Mouse (Mus musculus): ENCODE measurements at regions not wholly inside any gene's neighbourhood (a gene's known extent, or its start where the extent isn't known, plus 50 kb on each side); places are given as distances from the start of the nearest gene placed in this dataset.

DNA sequence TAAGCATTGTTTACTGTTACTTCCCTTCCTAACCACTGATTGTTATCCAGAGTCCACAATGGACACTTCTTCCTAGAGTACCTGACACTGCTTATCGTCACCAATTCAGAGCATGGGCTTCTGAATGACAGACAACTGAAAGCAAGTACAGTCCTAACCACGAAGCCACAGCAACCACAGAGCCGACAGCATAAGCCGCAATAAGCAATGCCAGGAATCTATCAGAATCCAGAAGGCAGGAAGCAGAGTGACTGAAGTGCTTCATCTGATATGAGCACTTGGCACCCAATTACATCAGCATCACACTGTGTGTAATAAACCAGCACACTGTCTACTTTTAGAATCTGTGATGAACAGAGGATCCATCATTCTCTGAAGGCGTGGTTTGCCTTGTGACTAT lies 237.0 kb upstream of the Adcy2 start:
- Histone ChIP-seq H3K27ac (ENCODE audit: low read length) (no peak overlapping the region), H3K36me3 (ENCODE audit: control insufficient read depth, insufficient read depth, low read length) (no peaks in the 10 kb centered on the region), H3K9me3 (replicated peaks; ENCODE audit: control insufficient read depth, low read length) (no peaks in the 10 kb centered on the region), H3K4me2 (ENCODE audit: low read depth, low read length) (no peak overlapping the region), H3K4me1 (ENCODE audit: control insufficient read depth, insufficient read depth, low read length) (no peaks in the 10 kb centered on the region), H3K4me3 (replicated peaks; ENCODE audit: low read length) (no peak overlapping the region), H3K27me3 (ENCODE audit: control insufficient read depth, insufficient read depth, low read length) (no peaks in the 10 kb centered on the region), H3K9ac (ENCODE audit: low read length) (no peak overlapping the region)
- no peak for ATAC-seq (ENCODE audit: insufficient read depth, low FRiP score)
- WGBS: 62% methylated on average over 5 of the region's 5 CpGs

DNA sequence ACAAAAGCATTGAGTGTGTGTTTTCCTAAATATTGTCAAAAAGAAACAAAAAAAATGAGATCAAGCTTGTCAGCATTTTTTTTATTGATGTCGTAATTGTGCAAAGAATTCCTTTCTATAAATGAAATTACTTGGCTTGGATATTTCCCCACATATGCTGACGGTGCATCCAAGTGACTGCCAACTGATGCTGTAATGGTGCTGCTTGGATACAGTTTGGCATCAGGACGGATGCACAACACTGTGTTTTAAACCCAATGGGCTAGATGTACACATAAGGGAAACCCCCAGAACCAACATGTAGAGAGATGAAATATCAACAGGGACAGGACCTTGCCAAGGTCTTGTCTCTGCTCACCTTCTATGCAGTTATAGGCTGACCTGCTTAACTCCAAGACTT lies 238.6 kb upstream of the Adcy2 start:
- H3K4me3 ChIP-seq (replicated peaks; ENCODE audit: low read length): no peak overlapping the region
- H3K4me2 ChIP-seq (ENCODE audit: low read depth, low read length): no peak overlapping the region
- no peak for ATAC-seq (ENCODE audit: insufficient read depth, low FRiP score)
- no peak overlapping the region for H3K9ac ChIP-seq (ENCODE audit: low read length)
- no peaks in the 10 kb centered on the region for H3K36me3 ChIP-seq (ENCODE audit: control insufficient read depth, insufficient read depth, low read length)
- 81% methylated on average over 3 of the region's 3 CpGs for WGBS
- no peaks in the 10 kb centered on the region for H3K27me3 ChIP-seq (ENCODE audit: control insufficient read depth, insufficient read depth, low read length)
- no peak overlapping the region for H3K27ac ChIP-seq (ENCODE audit: low read length)
- H3K4me1 ChIP-seq (ENCODE audit: control insufficient read depth, insufficient read depth, low read length): no peaks in the 10 kb centered on the region
- no peaks in the 10 kb centered on the region for H3K9me3 ChIP-seq (replicated peaks; ENCODE audit: control insufficient read depth, low read length)

DNA sequence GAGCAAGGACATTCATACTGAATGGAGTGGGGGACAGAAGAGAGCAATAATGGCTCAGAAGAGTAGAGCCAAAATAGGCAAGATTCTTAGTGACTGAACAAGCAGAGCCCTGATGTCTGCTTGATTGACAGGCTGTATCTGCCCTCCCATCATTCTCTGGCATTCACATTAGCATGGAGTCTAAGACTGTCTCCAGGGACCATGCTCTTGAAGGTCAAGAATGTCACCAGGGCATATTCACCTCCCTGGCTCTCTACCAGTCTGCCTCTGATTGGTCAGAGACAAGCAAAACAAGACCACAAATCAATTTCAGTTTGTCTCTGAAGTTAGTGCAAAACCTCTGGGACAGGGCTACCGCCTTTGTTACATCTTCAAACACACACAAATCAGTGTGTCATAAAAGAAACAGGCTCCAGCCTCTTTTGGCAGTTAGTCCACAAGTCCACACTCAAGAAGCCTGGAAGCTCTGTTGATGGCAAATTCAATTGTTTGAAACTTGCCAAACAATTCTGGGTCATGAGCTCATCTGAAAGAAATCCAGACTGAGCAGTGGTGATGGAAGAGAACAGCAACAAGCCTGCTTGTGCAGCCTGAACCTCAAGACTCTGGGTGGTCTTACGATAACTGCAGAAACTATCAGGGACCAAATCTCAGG lies 240.0 kb upstream of the Adcy2 start:
- H3K9me3 ChIP-seq (replicated peaks; ENCODE audit: control insufficient read depth, low read length): no peaks in the 10 kb centered on the region
- ATAC-seq (ENCODE audit: insufficient read depth, low FRiP score): no peak
- no peak overlapping the region for H3K9ac ChIP-seq (ENCODE audit: low read length)
- H3K4me1 ChIP-seq (ENCODE audit: control insufficient read depth, insufficient read depth, low read length): no peaks in the 10 kb centered on the region
- H3K27me3 ChIP-seq (ENCODE audit: control insufficient read depth, insufficient read depth, low read length): no peaks in the 10 kb centered on the region
- no peak overlapping the region for H3K4me3 ChIP-seq (replicated peaks; ENCODE audit: low read length)
- H3K36me3 ChIP-seq (ENCODE audit: control insufficient read depth, insufficient read depth, low read length): no peaks in the 10 kb centered on the region
- H3K27ac ChIP-seq (ENCODE audit: low read length): no peak overlapping the region
- H3K4me2 ChIP-seq (ENCODE audit: low read depth, low read length): no peak overlapping the region
- WGBS: 67% methylated on average over 2 of the region's 2 CpGs

DNA sequence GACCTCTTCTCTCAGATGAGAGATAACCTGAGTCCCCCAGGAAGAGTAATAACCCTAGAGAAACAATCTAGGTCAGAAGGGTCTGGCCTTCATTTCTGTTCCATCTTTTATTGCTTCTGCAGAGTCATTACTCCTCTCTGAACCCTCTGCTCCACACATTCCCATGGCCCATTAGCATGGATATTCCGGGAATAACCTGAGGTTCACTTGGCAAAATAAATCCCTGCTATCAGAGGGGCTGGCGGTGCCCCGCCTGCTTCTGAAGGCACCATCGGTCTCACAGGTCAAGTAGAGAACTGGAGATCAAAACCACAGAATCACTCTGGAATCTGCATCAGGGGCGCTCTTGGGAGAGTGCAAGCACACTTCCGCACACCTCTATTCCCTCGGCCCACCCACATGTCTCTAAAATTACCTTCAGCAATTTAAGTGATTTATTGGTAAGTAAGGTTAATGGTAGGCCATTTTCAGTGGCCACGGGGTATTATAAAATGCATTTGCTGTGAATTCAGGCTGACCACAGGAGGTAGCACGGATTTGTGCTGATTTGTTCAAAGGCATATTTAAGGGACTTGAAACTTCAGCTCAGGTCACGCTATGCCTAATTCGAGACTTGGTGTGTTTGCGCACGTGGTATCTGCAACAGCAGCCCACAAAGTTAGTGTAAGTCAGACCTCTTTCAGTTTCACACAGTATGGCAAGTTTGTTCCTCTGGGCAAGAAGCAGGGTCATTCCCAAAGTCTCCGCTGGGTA lies 243.4 kb upstream of the Adcy2 start:
- Histone ChIP-seq H3K4me2 (ENCODE audit: low read depth, low read length) (no peak overlapping the region), H3K4me3 (replicated peaks; ENCODE audit: low read length) (no peak overlapping the region), H3K27ac (ENCODE audit: low read length) (no peak overlapping the region), H3K36me3 (ENCODE audit: control insufficient read depth, insufficient read depth, low read length) (no peaks in the 10 kb centered on the region), H3K9me3 (replicated peaks; ENCODE audit: control insufficient read depth, low read length) (no peaks in the 10 kb centered on the region), H3K9ac (ENCODE audit: low read length) (no peak overlapping the region), H3K4me1 (ENCODE audit: control insufficient read depth, insufficient read depth, low read length) (no peaks in the 10 kb centered on the region), H3K27me3 (ENCODE audit: control insufficient read depth, insufficient read depth, low read length) (no peaks in the 10 kb centered on the region)
- ATAC-seq (ENCODE audit: insufficient read depth, low FRiP score): no peak
- WGBS: 65% methylated on average over 14 of the region's 14 CpGs

DNA sequence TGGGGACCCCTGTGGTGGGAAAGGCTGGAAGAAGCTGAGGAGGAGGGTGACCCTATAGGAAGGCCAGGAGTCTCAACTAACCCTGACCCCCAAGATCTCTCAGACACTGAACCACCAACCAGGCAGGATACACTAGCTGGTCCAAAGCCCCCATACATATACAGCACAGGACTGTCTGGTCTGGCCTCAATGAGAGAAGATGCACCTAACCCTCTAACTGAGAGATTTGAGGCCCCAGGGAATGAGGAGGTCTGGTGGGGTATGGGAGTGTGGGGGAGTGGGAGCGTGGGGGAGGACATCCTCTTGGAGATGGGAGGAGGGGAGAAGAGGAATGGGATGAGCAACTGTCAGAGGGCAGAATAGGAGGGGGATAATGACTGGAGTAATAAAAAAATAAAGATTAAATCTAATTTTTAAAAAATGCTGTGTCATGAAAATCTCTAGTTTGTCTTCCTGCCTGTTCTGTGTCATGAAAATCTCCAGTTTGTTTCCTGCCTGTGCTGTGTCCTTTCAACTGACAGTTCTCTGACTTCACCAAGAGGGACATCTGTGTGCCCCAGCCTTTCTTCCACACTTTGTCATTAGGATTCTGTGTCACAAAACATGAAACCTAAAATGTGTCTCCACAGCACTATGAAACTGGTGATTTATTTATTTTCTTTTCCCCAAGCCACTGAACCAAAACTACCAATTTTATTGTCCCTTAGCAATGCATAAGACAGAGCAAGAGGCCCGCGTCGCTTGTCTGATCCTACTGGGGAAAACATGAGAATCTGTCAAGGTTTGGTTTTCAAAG lies 251.2 kb upstream of the Adcy2 start:
- Histone ChIP-seq H3K4me1 (ENCODE audit: control insufficient read depth, insufficient read depth, low read length) (no peaks in the 10 kb centered on the region), H3K9ac (ENCODE audit: low read length) (no peak overlapping the region), H3K4me3 (replicated peaks; ENCODE audit: low read length) (no peak overlapping the region), H3K4me2 (ENCODE audit: low read depth, low read length) (no peak overlapping the region), H3K27me3 (ENCODE audit: control insufficient read depth, insufficient read depth, low read length) (no peaks in the 10 kb centered on the region), H3K9me3 (replicated peaks; ENCODE audit: control insufficient read depth, low read length) (no peaks in the 10 kb centered on the region), H3K27ac (ENCODE audit: low read length) (no peak overlapping the region), H3K36me3 (ENCODE audit: control insufficient read depth, insufficient read depth, low read length) (no peaks in the 10 kb centered on the region)
- no peak for ATAC-seq (ENCODE audit: insufficient read depth, low FRiP score)
- 85% methylated on average over 4 of the region's 4 CpGs for WGBS

DNA sequence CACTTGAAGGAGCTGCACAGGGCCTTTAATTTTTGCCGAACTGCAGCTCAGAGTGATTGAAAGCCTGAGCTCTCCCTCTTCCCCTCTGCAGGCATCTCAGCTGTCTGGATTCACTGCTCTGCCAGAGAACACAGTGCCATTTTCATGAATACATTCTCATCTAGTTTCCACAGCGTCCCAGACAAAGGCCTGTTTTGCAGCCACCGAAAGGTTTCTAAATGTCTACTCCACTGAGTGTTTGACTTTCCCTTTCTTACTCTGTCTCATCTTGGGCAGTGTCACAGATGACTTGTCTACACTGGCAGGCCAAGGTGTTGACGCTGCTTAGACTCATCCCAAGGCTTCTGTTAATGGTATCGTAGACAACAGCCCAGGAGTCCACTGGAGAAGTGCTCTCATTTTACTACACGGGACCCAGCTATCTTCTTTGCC lies 251.8 kb upstream of the Adcy2 start:
- WGBS: 76% methylated on average over 6 of the region's 6 CpGs
- no peaks in the 10 kb centered on the region for H3K4me1 ChIP-seq (ENCODE audit: control insufficient read depth, insufficient read depth, low read length)
- H3K27ac ChIP-seq (ENCODE audit: low read length): no peak overlapping the region
- no peak overlapping the region for H3K4me3 ChIP-seq (replicated peaks; ENCODE audit: low read length)
- H3K9ac ChIP-seq (ENCODE audit: low read length): no peak overlapping the region
- no peaks in the 10 kb centered on the region for H3K27me3 ChIP-seq (ENCODE audit: control insufficient read depth, insufficient read depth, low read length)
- H3K9me3 ChIP-seq (replicated peaks; ENCODE audit: control insufficient read depth, low read length): no peaks in the 10 kb centered on the region
- no peak for ATAC-seq (ENCODE audit: insufficient read depth, low FRiP score)
- H3K36me3 ChIP-seq (ENCODE audit: control insufficient read depth, insufficient read depth, low read length): no peaks in the 10 kb centered on the region
- no peak overlapping the region for H3K4me2 ChIP-seq (ENCODE audit: low read depth, low read length)

DNA sequence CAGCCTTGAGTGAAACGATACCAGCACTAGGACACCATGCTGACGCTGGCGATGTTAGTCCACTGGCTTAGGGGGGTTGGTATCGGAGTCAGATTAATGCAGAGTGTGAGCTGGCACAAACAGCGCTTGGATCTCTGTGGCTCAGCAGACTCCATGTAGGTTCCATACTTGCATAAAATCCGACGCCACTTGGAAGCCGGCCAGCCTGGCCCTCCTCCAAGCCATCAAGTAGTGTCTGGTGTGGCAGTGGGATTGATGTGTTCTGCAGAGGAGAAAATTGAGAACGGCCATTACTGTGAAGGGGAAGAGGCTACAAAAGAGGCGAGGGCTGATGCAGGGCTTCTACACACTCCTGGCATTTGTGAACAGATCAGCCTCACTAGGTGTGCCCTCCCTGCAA lies 253.0 kb upstream of the Adcy2 start:
- no peak overlapping the region for H3K9ac ChIP-seq (ENCODE audit: low read length)
- H3K4me2 ChIP-seq (ENCODE audit: low read depth, low read length): no peak overlapping the region
- no peak overlapping the region for H3K27ac ChIP-seq (ENCODE audit: low read length)
- H3K36me3 ChIP-seq (ENCODE audit: control insufficient read depth, insufficient read depth, low read length): no peaks in the 10 kb centered on the region
- ATAC-seq (ENCODE audit: insufficient read depth, low FRiP score): no peak
- H3K27me3 ChIP-seq (ENCODE audit: control insufficient read depth, insufficient read depth, low read length): no peaks in the 10 kb centered on the region
- whole genome bisulfite sequencing: 66% methylated on average over 10 of the region's 10 CpGs
- H3K4me1 ChIP-seq (ENCODE audit: control insufficient read depth, insufficient read depth, low read length): no peaks in the 10 kb centered on the region
- no peaks in the 10 kb centered on the region for H3K9me3 ChIP-seq (replicated peaks; ENCODE audit: control insufficient read depth, low read length)
- H3K4me3 ChIP-seq (replicated peaks; ENCODE audit: low read length): no peak overlapping the region

DNA sequence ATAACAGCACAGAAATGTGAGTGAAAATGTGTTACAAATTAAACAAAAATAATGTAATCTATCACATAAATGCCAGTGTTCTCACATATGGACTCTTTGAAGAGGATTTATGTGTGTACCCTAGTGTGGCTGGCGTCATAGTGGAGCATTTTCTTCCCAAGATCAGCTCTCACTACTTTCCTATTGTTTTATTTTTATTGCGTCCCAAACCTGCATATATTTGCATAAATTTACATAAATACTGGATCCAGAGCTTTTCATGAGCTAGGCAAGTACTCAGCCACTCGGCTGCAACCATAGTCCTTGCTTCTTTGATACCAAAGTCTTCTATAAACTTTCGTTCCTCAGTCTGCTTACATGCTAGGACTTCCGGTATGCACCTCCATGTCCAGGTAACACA lies 261.1 kb upstream of the Adcy2 start:
- H3K4me3 ChIP-seq (replicated peaks; ENCODE audit: low read length): no peak overlapping the region
- H3K27ac ChIP-seq (ENCODE audit: low read length): no peak overlapping the region
- H3K9ac ChIP-seq (ENCODE audit: low read length): no peak overlapping the region
- no peaks in the 10 kb centered on the region for H3K27me3 ChIP-seq (ENCODE audit: control insufficient read depth, insufficient read depth, low read length)
- no peaks in the 10 kb centered on the region for H3K4me1 ChIP-seq (ENCODE audit: control insufficient read depth, insufficient read depth, low read length)
- H3K4me2 ChIP-seq (ENCODE audit: low read depth, low read length): no peak overlapping the region
- no peak for ATAC-seq (ENCODE audit: insufficient read depth, low FRiP score)
- 76% methylated on average over 5 of the region's 5 CpGs for WGBS
- no peaks in the 10 kb centered on the region for H3K9me3 ChIP-seq (replicated peaks; ENCODE audit: control insufficient read depth, low read length)
- no peaks in the 10 kb centered on the region for H3K36me3 ChIP-seq (ENCODE audit: control insufficient read depth, insufficient read depth, low read length)

DNA sequence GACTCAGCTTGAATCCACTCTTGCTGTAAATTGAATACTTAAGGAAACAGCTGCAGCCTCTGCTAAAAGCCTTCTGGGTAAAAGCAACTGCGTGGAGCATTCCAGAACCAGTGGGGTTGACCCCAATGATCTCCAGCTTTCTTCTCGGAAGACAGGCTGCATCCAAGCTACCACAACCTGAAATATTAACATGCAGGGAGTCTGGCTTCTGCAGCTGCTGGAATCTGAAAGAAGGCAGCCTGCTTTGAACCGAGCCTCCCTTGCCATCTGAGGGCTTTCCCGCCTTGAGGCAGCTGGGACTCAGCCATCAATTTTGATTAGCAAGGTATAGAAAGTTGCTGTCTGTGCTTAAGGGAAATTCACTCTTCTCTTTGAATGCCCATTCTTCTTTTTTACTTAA lies 261.6 kb upstream of the Adcy2 start:
- Histone ChIP-seq H3K9me3 (replicated peaks; ENCODE audit: control insufficient read depth, low read length) (no peaks in the 10 kb centered on the region), H3K4me3 (replicated peaks; ENCODE audit: low read length) (no peak overlapping the region)

More for the DNA sequence above, 261.6 kb upstream of the Adcy2 start:
- H3K36me3 ChIP-seq (ENCODE audit: control insufficient read depth, insufficient read depth, low read length): no peaks in the 10 kb centered on the region
- no peak for ATAC-seq (ENCODE audit: insufficient read depth, low FRiP score)
- no peak overlapping the region for H3K27ac ChIP-seq (ENCODE audit: low read length)
- 66% methylated on average over 4 of the region's 4 CpGs for WGBS
- no peak overlapping the region for H3K4me2 ChIP-seq (ENCODE audit: low read depth, low read length)
- H3K4me1 ChIP-seq (ENCODE audit: control insufficient read depth, insufficient read depth, low read length): no peaks in the 10 kb centered on the region
- no peaks in the 10 kb centered on the region for H3K27me3 ChIP-seq (ENCODE audit: control insufficient read depth, insufficient read depth, low read length)
- H3K9ac ChIP-seq (ENCODE audit: low read length): no peak overlapping the region

Data from stomach, embryonic 16.5 days (tissue).